Mouse (Mus musculus): Measurements from ENCODE around the gene Siglec1. TPM values are rescaled to one million over a fixed set of nuclear protein-coding genes. Genes with fewer than 3 reads are reported as not detected.

Siglec1 gene
- polyA plus RNA-seq, 1 experiment from 2014 or later: 0.04 TPM

DNA sequence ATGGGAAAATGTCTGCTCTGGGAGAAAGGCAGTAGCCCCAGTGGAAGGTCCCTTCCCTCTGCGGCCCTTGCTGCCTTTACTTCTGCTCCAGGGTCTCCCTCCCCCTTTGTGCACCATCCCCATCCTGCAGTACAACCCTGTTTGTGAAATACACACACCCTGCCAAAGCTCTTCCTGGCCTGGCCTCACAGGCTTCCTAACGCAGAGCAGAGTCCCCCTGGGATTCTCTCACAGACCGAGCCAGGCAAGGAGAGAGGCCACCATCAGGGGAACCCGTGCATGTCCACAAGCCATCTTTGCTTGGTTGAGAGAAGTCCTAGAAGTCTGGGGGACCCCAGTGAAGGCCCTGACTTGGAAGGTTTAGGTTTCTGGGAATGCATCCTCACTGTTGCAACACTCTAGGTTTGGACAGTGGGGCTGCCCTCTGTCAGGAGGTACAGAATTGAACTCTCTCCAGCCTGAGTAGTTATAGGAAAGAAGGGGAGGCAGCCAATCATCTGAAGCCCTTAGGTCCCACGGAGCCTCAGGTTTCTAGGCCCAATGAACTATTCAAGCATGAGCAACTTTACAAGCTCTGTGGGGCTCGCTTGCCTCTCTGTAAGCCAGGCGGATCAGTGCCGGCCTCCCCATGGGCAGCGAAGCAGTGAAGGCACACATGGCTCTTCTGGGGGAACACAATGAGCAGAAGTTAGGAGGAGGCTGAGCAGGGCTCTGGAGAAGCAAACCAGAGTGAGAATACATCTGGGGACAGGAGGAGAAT is 26.6 kb downstream of the Siglec1 start:
- H3K4me1 ChIP-seq (ENCODE audit: control insufficient read depth, insufficient read depth, low read length): peaks cover 3% of the 10 kb centered on the region; the same call in 1 of the 2 replicates
- H3K9ac ChIP-seq (ENCODE audit: low read length): no peak overlapping the region
- peaks cover 26% of the 10 kb centered on the region for H3K27me3 ChIP-seq (ENCODE audit: control insufficient read depth, insufficient read depth, low read length)
- 74% methylated on average over 9 of the region's 9 CpGs for WGBS
- ATAC-seq (ENCODE audit: insufficient read depth, low FRiP score, low TSS enrichment) (no peak), DNase-seq (ENCODE audit: low spot score) (no peak)
- no peak overlapping the region for H3K4me3 ChIP-seq (ENCODE audit: low read depth, low read length)
- no peak overlapping the region for H3K4me2 ChIP-seq (ENCODE audit: low read depth)
- H3K36me3 ChIP-seq (ENCODE audit: control insufficient read depth, insufficient read depth, low read length): no peaks in the 10 kb centered on the region
- H3K9me3 ChIP-seq (ENCODE audit: control insufficient read depth, low read length): no peaks in the 10 kb centered on the region
- H3K27ac ChIP-seq (ENCODE audit: low read depth, low read length): no peak overlapping the region

GRCm38 (mm10) chr2:131059377-131059776 is 27.2 kb downstream of the Siglec1 start:
- no peak overlapping the region for H3K9ac ChIP-seq (ENCODE audit: low read length)

GRCm38 (mm10) chr2:131058672-131059071 is 27.9 kb downstream of the Siglec1 start:
- no peak for ATAC-seq (ENCODE audit: insufficient read depth, low FRiP score, low TSS enrichment)
- H3K27me3 ChIP-seq (ENCODE audit: control insufficient read depth, insufficient read depth, low read length): peaks cover 39% of the 10 kb centered on the region
- no peak overlapping the region for H3K27ac ChIP-seq (ENCODE audit: low read depth, low read length)
- H3K36me3 ChIP-seq (ENCODE audit: control insufficient read depth, insufficient read depth, low read length): no peaks in the 10 kb centered on the region
- 92% methylated on average over 8 of the region's 8 CpGs for WGBS
- DNase-seq (ENCODE audit: low spot score): no peak
- no peak overlapping the region for H3K4me2 ChIP-seq (ENCODE audit: low read depth)
- H3K4me1 ChIP-seq (ENCODE audit: control insufficient read depth, insufficient read depth, low read length): peaks cover 3% of the 10 kb centered on the region; the same call in 1 of the 2 replicates
- H3K4me3 ChIP-seq (ENCODE audit: low read depth, low read length): no peak overlapping the region
- H3K9me3 ChIP-seq (ENCODE audit: control insufficient read depth, low read length): no peaks in the 10 kb centered on the region
- no peak overlapping the region for H3K9ac ChIP-seq (ENCODE audit: low read length)

More at GRCm38 (mm10) chr2:131059377-131059776, 27.2 kb downstream of the Siglec1 start:
- H3K9me3 ChIP-seq (ENCODE audit: control insufficient read depth, low read length): no peaks in the 10 kb centered on the region
- H3K36me3 ChIP-seq (ENCODE audit: control insufficient read depth, insufficient read depth, low read length): no peaks in the 10 kb centered on the region
- DNase-seq (ENCODE audit: low spot score) (no peak), ATAC-seq (ENCODE audit: insufficient read depth, low FRiP score, low TSS enrichment) (no peak)
- H3K27ac ChIP-seq (ENCODE audit: low read depth, low read length): no peak overlapping the region
- H3K4me3 ChIP-seq (ENCODE audit: low read depth, low read length): no peak overlapping the region
- WGBS: 71% methylated on average over 1 of the region's 1 CpGs
- H3K4me2 ChIP-seq (ENCODE audit: low read depth): no peak overlapping the region
- H3K27me3 ChIP-seq (ENCODE audit: control insufficient read depth, insufficient read depth, low read length): peaks cover 32% of the 10 kb centered on the region
- peaks cover 3% of the 10 kb centered on the region; the same call in 1 of the 2 replicates for H3K4me1 ChIP-seq (ENCODE audit: control insufficient read depth, insufficient read depth, low read length)

DNA sequence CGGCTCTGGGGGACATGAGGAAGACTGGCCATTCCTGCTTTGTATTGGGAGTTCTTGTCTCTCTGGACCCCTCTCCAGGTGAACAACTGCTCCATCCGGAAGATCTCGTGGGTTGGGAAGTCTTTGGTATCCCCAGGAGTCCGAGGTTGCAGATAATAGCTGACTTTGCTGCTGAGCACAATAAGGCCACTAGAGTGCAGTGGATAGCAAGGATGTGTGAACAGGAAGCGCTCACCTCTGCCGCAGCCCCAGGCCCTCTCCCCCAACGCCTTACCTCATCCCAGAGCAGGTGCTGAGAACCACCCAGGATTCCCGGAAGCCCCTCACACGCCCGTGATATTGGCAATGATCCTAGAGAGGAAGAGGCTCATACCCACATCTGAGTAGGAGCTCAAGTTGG is 30.4 kb downstream of the Siglec1 start:
- Histone ChIP-seq H3K27me3 (ENCODE audit: control insufficient read depth, insufficient read depth, low read length) (peaks cover 39% of the 10 kb centered on the region), H3K4me1 (ENCODE audit: control insufficient read depth, insufficient read depth, low read length) (no peaks in the 10 kb centered on the region), H3K9ac (ENCODE audit: low read length) (no peak overlapping the region), H3K4me2 (ENCODE audit: low read depth) (no peak overlapping the region), H3K36me3 (ENCODE audit: control insufficient read depth, insufficient read depth, low read length) (no peaks in the 10 kb centered on the region), H3K27ac (ENCODE audit: low read depth, low read length) (no peak overlapping the region), H3K4me3 (ENCODE audit: low read depth, low read length) (no peak overlapping the region), H3K9me3 (ENCODE audit: control insufficient read depth, low read length) (no peaks in the 10 kb centered on the region)
- no peak for ATAC-seq (ENCODE audit: insufficient read depth, low FRiP score, low TSS enrichment)
- no peak for DNase-seq (ENCODE audit: low spot score)
- 5% methylated on average over 10 of the region's 10 CpGs for WGBS

DNA sequence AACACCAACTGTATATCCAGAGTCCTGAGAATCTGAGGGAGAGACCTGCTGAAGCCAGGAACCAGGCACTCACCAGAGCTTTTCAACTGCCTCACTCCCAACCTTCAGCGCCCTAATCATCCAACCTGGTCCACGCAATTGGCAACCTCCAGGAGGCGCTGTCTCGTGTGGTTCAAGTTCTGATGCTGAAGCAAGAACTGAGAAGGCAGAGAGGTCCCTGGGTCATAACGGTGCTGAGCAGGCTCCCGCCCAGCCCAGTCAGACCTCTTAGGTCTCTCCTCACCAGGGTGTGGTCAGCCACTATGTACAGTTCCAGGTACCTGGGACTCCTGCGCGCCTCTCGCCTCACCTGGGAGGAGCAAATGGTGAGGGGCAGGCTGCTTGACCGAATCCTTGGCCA is 30.9 kb downstream of the Siglec1 start:
- H3K9ac ChIP-seq (ENCODE audit: low read length): no peak overlapping the region
- H3K27ac ChIP-seq (ENCODE audit: low read depth, low read length): no peak overlapping the region
- H3K27me3 ChIP-seq (ENCODE audit: control insufficient read depth, insufficient read depth, low read length): peaks cover 39% of the 10 kb centered on the region
- H3K9me3 ChIP-seq (ENCODE audit: control insufficient read depth, low read length): no peaks in the 10 kb centered on the region
- WGBS: 4% methylated on average over 10 of the region's 10 CpGs
- H3K4me3 ChIP-seq (ENCODE audit: low read depth, low read length): no peak overlapping the region
- peak; percentile 78 for DNase-seq (ENCODE audit: low spot score)
- ATAC-seq (ENCODE audit: insufficient read depth, low FRiP score, low TSS enrichment): no peak
- H3K36me3 ChIP-seq (ENCODE audit: control insufficient read depth, insufficient read depth, low read length): no peaks in the 10 kb centered on the region
- H3K4me1 ChIP-seq (ENCODE audit: control insufficient read depth, insufficient read depth, low read length): no peaks in the 10 kb centered on the region
- H3K4me2 ChIP-seq (ENCODE audit: low read depth): peak overlapping the region; percentile 1; the same call in 1 of the 2 replicates

DNA sequence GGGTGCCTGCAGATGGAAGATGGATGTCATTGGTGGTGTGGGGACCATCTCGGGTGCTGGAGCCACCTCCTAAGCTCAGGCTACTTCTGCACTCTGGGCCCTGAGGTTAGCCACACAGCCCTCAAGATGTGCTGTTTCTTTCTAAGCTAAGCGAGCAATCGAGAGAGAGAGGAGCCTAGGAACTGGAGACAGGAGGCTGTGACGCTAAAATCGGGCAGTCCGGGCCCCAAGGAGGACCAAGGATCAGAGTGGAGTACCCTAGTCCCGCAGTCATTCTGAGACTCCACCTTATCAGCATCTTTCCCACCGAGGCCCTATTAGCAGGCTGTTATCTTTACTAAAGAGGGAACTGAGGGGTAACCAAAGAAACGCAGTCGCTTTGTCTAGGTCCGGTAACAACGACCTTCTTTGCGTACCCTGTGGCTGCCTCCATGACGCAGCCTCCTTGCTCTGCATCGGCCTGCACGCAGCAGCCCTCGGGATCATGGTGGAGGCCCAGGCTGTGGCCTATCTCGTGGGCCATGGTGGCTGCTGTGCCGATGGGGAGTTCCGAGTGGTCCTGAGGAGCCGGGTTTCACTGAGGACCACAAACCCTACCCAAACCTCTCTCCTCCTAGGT is 31.8 kb downstream of the Siglec1 start:
- DNase-seq (ENCODE audit: low spot score) (no peak), ATAC-seq (ENCODE audit: insufficient read depth, low FRiP score, low TSS enrichment) (0 out of 2 replicates have a peak, but pooled peaks have one; percentile 22)
- no peak overlapping the region for H3K27ac ChIP-seq (ENCODE audit: low read depth, low read length)
- no peak overlapping the region; the same call in 1 of the 2 replicates for H3K4me3 ChIP-seq (ENCODE audit: low read depth, low read length)
- H3K27me3 ChIP-seq (ENCODE audit: control insufficient read depth, insufficient read depth, low read length): peaks cover 39% of the 10 kb centered on the region
- no peaks in the 10 kb centered on the region for H3K36me3 ChIP-seq (ENCODE audit: control insufficient read depth, insufficient read depth, low read length)
- WGBS: 2% methylated on average over 21 of the region's 21 CpGs
- no peak overlapping the region for H3K9ac ChIP-seq (ENCODE audit: low read length)
- H3K4me2 ChIP-seq (ENCODE audit: low read depth): peak overlapping the region; percentile 23
- no peaks in the 10 kb centered on the region for H3K9me3 ChIP-seq (ENCODE audit: control insufficient read depth, low read length)
- no peaks in the 10 kb centered on the region for H3K4me1 ChIP-seq (ENCODE audit: control insufficient read depth, insufficient read depth, low read length)

GRCm38 (mm10) chr2:131053851-131054645 is 32.5 kb downstream of the Siglec1 start:
- Histone ChIP-seq H3K4me1 (ENCODE audit: control insufficient read depth, insufficient read depth, low read length) (no peaks in the 10 kb centered on the region), H3K27me3 (ENCODE audit: control insufficient read depth, insufficient read depth, low read length) (peaks cover 39% of the 10 kb centered on the region), H3K27ac (ENCODE audit: low read depth, low read length) (no peak overlapping the region), H3K9ac (ENCODE audit: low read length) (no peak overlapping the region), H3K4me2 (ENCODE audit: low read depth) (peak overlapping the region; percentile 23), H3K9me3 (ENCODE audit: control insufficient read depth, low read length) (no peaks in the 10 kb centered on the region), H3K4me3 (ENCODE audit: low read depth, low read length) (peak overlapping the region; percentile 0; the same call in 1 of the 2 replicates), H3K36me3 (ENCODE audit: control insufficient read depth, insufficient read depth, low read length) (no peaks in the 10 kb centered on the region)
- DNase-seq (ENCODE audit: low spot score): peak; percentile 55
- ATAC-seq (ENCODE audit: insufficient read depth, low FRiP score, low TSS enrichment): no peak
- WGBS: 1% methylated on average over 45 of the region's 45 CpGs

GRCm38 (mm10) chr2:131052862-131053418 is 33.6 kb downstream of the Siglec1 start:
- H3K36me3 ChIP-seq (ENCODE audit: control insufficient read depth, insufficient read depth, low read length): no peaks in the 10 kb centered on the region
- H3K27ac ChIP-seq (ENCODE audit: low read depth, low read length): no peak overlapping the region
- H3K9me3 ChIP-seq (ENCODE audit: control insufficient read depth, low read length): no peaks in the 10 kb centered on the region
- 75% methylated on average over 6 of the region's 6 CpGs for WGBS
- ATAC-seq (ENCODE audit: insufficient read depth, low FRiP score, low TSS enrichment): no peak
- H3K27me3 ChIP-seq (ENCODE audit: control insufficient read depth, insufficient read depth, low read length): peaks cover 39% of the 10 kb centered on the region
- H3K4me3 ChIP-seq (ENCODE audit: low read depth, low read length): no peak overlapping the region
- no peak for DNase-seq (ENCODE audit: low spot score)
- H3K4me2 ChIP-seq (ENCODE audit: low read depth): no peak overlapping the region
- H3K4me1 ChIP-seq (ENCODE audit: control insufficient read depth, insufficient read depth, low read length): no peaks in the 10 kb centered on the region
- H3K9ac ChIP-seq (ENCODE audit: low read length): no peak overlapping the region

Measured in neural tube, embryonic 11.5 days (tissue).